Mouse (Mus musculus) thymus, adult 2 months (tissue): ENCODE measurements around the gene Aqp5.

Source experiments
- CTCF ChIP-seq: fragments of 200-500 bp; IDR thresholded peaks from 2 replicates; pipeline ENCODE4 v1.5.1; 2012; ENCODE audit warnings: mild to moderate bottlenecking, control low read depth, low read length, moderate library complexity, borderline replicate concordance; ENCODE audit not compliant: control insufficient read depth, poor library complexity, insufficient read depth; ENCODE audit errors: extremely low read depth
- POLR2A ChIP-seq: fragments of 200-500 bp; IDR thresholded peaks from 2 replicates; pipeline ENCODE4 v1.6.1; 2012; ENCODE audit warnings: mild to moderate bottlenecking, low read length, control low read depth, moderate library complexity; ENCODE audit not compliant: control insufficient read depth, poor library complexity, insufficient read depth; ENCODE audit errors: extremely low read depth

DNA sequence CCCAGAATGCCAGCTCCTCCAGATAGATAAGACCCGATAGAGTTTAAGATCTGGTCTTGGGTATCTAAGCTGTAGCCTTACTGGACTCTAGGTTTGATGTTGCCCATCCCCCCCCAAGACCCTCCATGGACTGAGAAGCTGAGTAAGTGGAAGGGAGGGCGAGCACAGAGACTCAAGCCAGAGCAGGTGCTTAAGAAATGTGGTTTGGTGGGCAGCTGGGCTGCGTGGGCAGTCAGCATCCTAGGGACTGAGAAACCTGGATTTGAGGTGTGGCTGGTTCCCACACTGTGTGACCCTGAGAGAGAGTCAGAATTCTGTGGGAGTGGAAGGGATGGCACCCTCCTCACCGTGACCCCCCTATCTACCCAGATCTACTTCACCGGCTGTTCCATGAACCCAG, 2.3 kb downstream of the Aqp5 start:
- TF ChIP-seq POLR2A, result no peak
- TF ChIP-seq CTCF, result no peak
